Mouse (Mus musculus) erythroblast, embryonic 14.5 days (primary cell): ENCODE results near the gene Ddx17.

Experiments used
- GATA1 ChIP-seq: IDR thresholded peaks from 2 replicates; pipeline ENCODE4 v1.6.1; 2012; ENCODE audit warnings: low read length, inconsistent platforms, mixed read lengths
- TAL1 ChIP-seq: IDR thresholded peaks from 3 replicates; pipeline ENCODE4 v1.6.1; 2012; ENCODE audit warnings: low read length, inconsistent platforms, mixed read lengths

DNA sequence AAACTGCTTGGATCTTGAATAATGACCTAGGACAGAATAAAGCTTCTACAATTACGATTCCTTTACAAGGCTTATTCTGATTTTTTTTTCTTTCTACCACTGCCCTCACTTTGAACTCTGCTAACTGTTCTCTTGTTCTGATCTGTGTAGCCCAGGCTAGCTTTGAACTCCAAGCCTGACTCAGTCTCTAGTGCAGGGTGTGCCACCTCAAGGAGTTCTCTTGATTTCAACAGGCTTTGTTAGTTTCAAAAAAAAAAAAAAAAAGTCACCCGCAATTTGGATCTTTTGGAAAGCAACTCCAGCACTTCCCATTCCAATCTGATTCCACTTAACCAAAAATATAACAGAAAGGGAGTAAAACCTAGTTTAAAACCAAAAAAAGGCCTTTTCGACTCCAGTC, 1.0 kb downstream of the Ddx17 start:
- TF ChIP-seq GATA1 = no peak
- TF ChIP-seq TAL1 = no peak
